Mouse (Mus musculus) Patski (cell line): Measurements from ENCODE around the gene Ptpn23. TPM values are rescaled to one million over a fixed set of nuclear protein-coding genes. Genes with fewer than 3 reads are reported as not detected.

ENCODE experiments used
- ATAC-seq: fragments of 100-300 bp; one replicate; pipeline ENCODE4 v1.8.0; 2021
- CTCF ChIA-PET: fragments of 350-600 bp; sonication (Branson Sonifier 250); formaldehyde crosslinking; loops from one replicate; lab custom pipeline; 2022; ENCODE audit warnings: inconsistent platforms; lab: Charles Lee
- POLR2A ChIA-PET: fragments of 350-600 bp; sonication (Branson Sonifier 250); formaldehyde crosslinking; loops from one replicate; lab custom pipeline; 2022; ENCODE audit warnings: antibody characterized with exemption, inconsistent platforms; lab: Charles Lee
- DNase-seq: peaks from one replicate; pipeline ENCODE4 v3.0.0-alpha.2; 2011; ENCODE audit warnings: low read depth, low spot score
- H3K27me3 ChIP-seq: fragments of 371-371 bp; one replicate; pipeline ENCODE4 v1.5.1; 2021
- CTCF ChIP-seq: fragments of 100-300 bp; IDR thresholded peaks from one replicate; pipeline ENCODE4 v1.5.1; 2021
- in situ Hi-C: fragments of 300-500 bp; cut with MboI; formaldehyde crosslinking; loops from 3 replicates; pipeline ENCODE4 v1.11.1; 2018; ENCODE audit warnings: low pct_unique_long_range_greater_than_20kb, mixed read lengths
- polyA plus RNA-seq: library from polyadenylated mRNA; unstranded; gene quantifications from one replicate; pipeline ENCODE4 v1.2.3, GENCODE M21; 2021

Gene Ptpn23
- polyA plus RNA-seq, 1 experiment from 2014 or later, result 107 TPM

- H3K27me3 ChIP-seq, result no peaks in the 10 kb centered on the region
- DNase-seq, result no peak
- no peak for ATAC-seq
- in situ Hi-C loops, result no loop called here
- no peak for TF ChIP-seq CTCF
- ChIA-PET POLR2A (interaction anchor here (1.2 to 1.6 kb wide), 2 partner anchors 13 to 22 kb away, joined by 3 to 4 read pairs; no protein-coding TSS in a partner anchor), CTCF (no interaction called here)
These were observed 45.7 kb downstream of the Ptpn23 start for GRCm38 (mm10) chr9:110362337-110362736.

GRCm38 (mm10) chr9:110361299-110361698, 46.7 kb downstream of the Ptpn23 start:
- ChIA-PET POLR2A (interaction anchor here (1.2 to 1.6 kb wide), 2 partner anchors 14 to 23 kb away, joined by 3 to 4 read pairs; no protein-coding TSS in a partner anchor), CTCF (interaction anchor here (0.6 to 1.1 kb wide), 2 partner anchors 11 to 13 kb away, joined by 3 read pairs; no protein-coding TSS in a partner anchor)
- ATAC-seq (no peak), DNase-seq (no peak)
- no peak for TF ChIP-seq CTCF
- in situ Hi-C loops, result no loop called here
- H3K27me3 ChIP-seq, result no peaks in the 10 kb centered on the region

- no peak for TF ChIP-seq CTCF
- in situ Hi-C loops, result no loop called here
- POLR2A ChIA-PET, result no interaction called here
- no peaks in the 10 kb centered on the region for H3K27me3 ChIP-seq
- DNase-seq, result no peak
- ATAC-seq, result no peak
- CTCF ChIA-PET, result interaction anchor here (1.2 kb wide), 1 partner anchor 14 kb away, joined by 4 read pairs; no protein-coding TSS in a partner anchor
These were observed 49.7 kb downstream of the Ptpn23 start for GRCm38 (mm10) chr9:110358341-110358740.

GRCm38 (mm10) chr9:110351932-110352632, 55.9 kb downstream of the Ptpn23 start:
- DNase-seq, result no peak
- ATAC-seq, result no peak
- ChIA-PET CTCF (interaction anchor here (1.6 kb wide), 1 partner anchor 19 kb away, joined by 3 read pairs; no protein-coding TSS in a partner anchor), POLR2A (no interaction called here)
- no peaks in the 10 kb centered on the region for H3K27me3 ChIP-seq
- in situ Hi-C loops, result no loop called here
- no peak for TF ChIP-seq CTCF

- in situ Hi-C loops, result no loop called here
- POLR2A ChIA-PET, result no interaction called here
- no peak for ATAC-seq
- CTCF ChIA-PET, result no interaction called here
- no peaks in the 10 kb centered on the region for H3K27me3 ChIP-seq
- no peak for TF ChIP-seq CTCF
- no peak for DNase-seq
These were observed 56.7 kb downstream of the Ptpn23 start for GRCm38 (mm10) chr9:110351350-110351749.

GRCm38 (mm10) chr9:110350612-110351011, 57.4 kb downstream of the Ptpn23 start:
- TF ChIP-seq CTCF, result no peak
- no peak for ATAC-seq
- CTCF ChIA-PET, result interaction anchor here (1.1 kb wide), 1 partner anchor 11 kb away, joined by 3 read pairs; no protein-coding TSS in a partner anchor
- no peak for DNase-seq
- in situ Hi-C loops, result no loop called here
- no peaks in the 10 kb centered on the region for H3K27me3 ChIP-seq
- POLR2A ChIA-PET, result no interaction called here

- TF ChIP-seq CTCF, result no peak
- H3K27me3 ChIP-seq, result no peaks in the 10 kb centered on the region
- in situ Hi-C loops, result no loop called here
- DNase-seq, result no peak
- no peak for ATAC-seq
- POLR2A ChIA-PET, result no interaction called here
- CTCF ChIA-PET, result interaction anchor here (1.1 kb wide), 1 partner anchor 11 kb away, joined by 3 read pairs; no protein-coding TSS in a partner anchor
These were observed 57.8 kb downstream of the Ptpn23 start for GRCm38 (mm10) chr9:110350188-110350587.

GRCm38 (mm10) chr9:110348899-110349298, 59.1 kb downstream of the Ptpn23 start:
- no peak for DNase-seq
- no peak for TF ChIP-seq CTCF
- ChIA-PET CTCF (no interaction called here), POLR2A (no interaction called here)
- in situ Hi-C loops, result no loop called here
- no peak for ATAC-seq
- H3K27me3 ChIP-seq, result no peaks in the 10 kb centered on the region

- H3K27me3 ChIP-seq, result no peaks in the 10 kb centered on the region
- DNase-seq (no peak), ATAC-seq (no peak)
- ChIA-PET CTCF (interaction anchor here (1.2 to 1.7 kb wide), 2 partner anchors 10 to 12 kb away, joined by 3 to 4 read pairs; partner anchors contain the start of gene Scap), POLR2A (interaction anchor here (0.5 to 0.6 kb wide), 2 partner anchors 266 to 368 kb away, joined by 3 to 4 read pairs; no protein-coding TSS in a partner anchor)
- in situ Hi-C loops, result no loop called here
- no peak for TF ChIP-seq CTCF
These were observed 62.8 kb downstream of the Ptpn23 start for GRCm38 (mm10) chr9:110345057-110345739.

- H3K27me3 ChIP-seq, result no peaks in the 10 kb centered on the region
- in situ Hi-C loops, result no loop called here
- ChIA-PET POLR2A (no interaction called here), CTCF (no interaction called here)
- DNase-seq, result no peak
- no peak for ATAC-seq
- no peak for TF ChIP-seq CTCF
These were observed 64.2 kb downstream of the Ptpn23 start for GRCm38 (mm10) chr9:110343805-110344204.
